Mouse (Mus musculus): Measurements from ENCODE around the gene Kif1a. TPM values are rescaled to one million over a fixed set of nuclear protein-coding genes. Genes with fewer than 3 reads are reported as not detected.

The Kif1a gene
- polyA plus RNA-seq, 1 experiment from 2014 or later: 7.7 TPM

- H3K9ac ChIP-seq (ENCODE audit: low read length): no peak within 1 kb of the TSS
- H3K4me3 ChIP-seq (ENCODE audit: low read depth, low read length): no peak within 1 kb of the TSS
- no peaks in the 10 kb centered on the region for H3K27me3 ChIP-seq (ENCODE audit: control insufficient read depth, insufficient read depth, low read length)
- H3K27ac ChIP-seq (replicated peaks): no peak within 1 kb of the TSS
- no peaks in the 10 kb centered on the region for H3K9me3 ChIP-seq (ENCODE audit: control insufficient read depth, low read length)
- WGBS: 83% methylated on average over 12 of the region's 12 CpGs
- no peak for TF ChIP-seq CTCF (IDR thresholded peaks at IDR 0.05; ENCODE audit: low read depth)
- TF ChIP-seq EP300 (optimal IDR thresholded peaks at IDR 0.05): no peak
- peak; percentile 11 for DNase-seq (ENCODE audit: low spot score)
- H3K4me2 ChIP-seq (replicated peaks; ENCODE audit: low read depth): no peak within 1 kb of the TSS
- no peaks in the 10 kb centered on the region for H3K4me1 ChIP-seq (replicated peaks; ENCODE audit: control insufficient read depth, insufficient read depth)
- no peak for ATAC-seq (ENCODE audit: low FRiP score, low TSS enrichment)
- H3K36me3 ChIP-seq (ENCODE audit: control insufficient read depth, insufficient read depth, low read length): no peaks in the 10 kb centered on the region
These were observed 33.3 kb upstream of the Kif1a start, which contains the start of gene Agxt for GRCm38 (mm10) chr1:93135036-93135526. Gene Agxt (plus strand): TSS chr1:93135240.

- H3K4me3 ChIP-seq (ENCODE audit: low read depth, low read length): no peak overlapping the region
- TF ChIP-seq CTCF (IDR thresholded peaks at IDR 0.05; ENCODE audit: low read depth) (no peak), EP300 (optimal IDR thresholded peaks at IDR 0.05) (no peak)
- no peak overlapping the region for H3K27ac ChIP-seq (replicated peaks)
- H3K36me3 ChIP-seq (ENCODE audit: control insufficient read depth, insufficient read depth, low read length): no peaks in the 10 kb centered on the region
- no peak overlapping the region for H3K9ac ChIP-seq (ENCODE audit: low read length)
- no peaks in the 10 kb centered on the region for H3K4me1 ChIP-seq (replicated peaks; ENCODE audit: control insufficient read depth, insufficient read depth)
- ATAC-seq (ENCODE audit: low FRiP score, low TSS enrichment) (peak; percentile 35; the same call in 1 of the 2 replicates), DNase-seq (ENCODE audit: low spot score) (peak; percentile 50)
- no peaks in the 10 kb centered on the region for H3K27me3 ChIP-seq (ENCODE audit: control insufficient read depth, insufficient read depth, low read length)
- 55% methylated on average over 8 of the region's 8 CpGs for WGBS
- no peak overlapping the region for H3K4me2 ChIP-seq (replicated peaks; ENCODE audit: low read depth)
- no peaks in the 10 kb centered on the region for H3K9me3 ChIP-seq (ENCODE audit: control insufficient read depth, low read length)
These were observed 30.9 kb upstream of the Kif1a start for GRCm38 (mm10) chr1:93132676-93133075.

- H3K27ac ChIP-seq (replicated peaks): 0 out of 2 replicates have a peak overlapping the region, but pooled peaks have one; percentile 30
- TF ChIP-seq CTCF (IDR thresholded peaks at IDR 0.05; ENCODE audit: low read depth) (no peak), EP300 (optimal IDR thresholded peaks at IDR 0.05) (no peak)
- peak; percentile 72 for ATAC-seq (ENCODE audit: low FRiP score, low TSS enrichment)
- WGBS: 43% methylated on average over 10 of the region's 10 CpGs
- H3K4me1 ChIP-seq (replicated peaks; ENCODE audit: control insufficient read depth, insufficient read depth): no peaks in the 10 kb centered on the region
- H3K9me3 ChIP-seq (ENCODE audit: control insufficient read depth, low read length): no peaks in the 10 kb centered on the region
- no peaks in the 10 kb centered on the region for H3K36me3 ChIP-seq (ENCODE audit: control insufficient read depth, insufficient read depth, low read length)
- H3K9ac ChIP-seq (ENCODE audit: low read length): peak overlapping the region; percentile 13; the same call in 1 of the 2 replicates
- no peaks in the 10 kb centered on the region for H3K27me3 ChIP-seq (ENCODE audit: control insufficient read depth, insufficient read depth, low read length)
- DNase-seq (ENCODE audit: low spot score): peak; percentile 76
- no peak overlapping the region for H3K4me3 ChIP-seq (ENCODE audit: low read depth, low read length)
- H3K4me2 ChIP-seq (replicated peaks; ENCODE audit: low read depth): no peak overlapping the region
These were observed 28.7 kb upstream of the Kif1a start for GRCm38 (mm10) chr1:93130242-93130983.

- Histone ChIP-seq H3K4me2 (replicated peaks; ENCODE audit: low read depth) (no peak overlapping the region), H3K4me3 (ENCODE audit: low read depth, low read length) (no peak overlapping the region), H3K27ac (replicated peaks) (no peak overlapping the region), H3K9me3 (ENCODE audit: control insufficient read depth, low read length) (no peaks in the 10 kb centered on the region), H3K9ac (ENCODE audit: low read length) (no peak overlapping the region), H3K4me1 (replicated peaks; ENCODE audit: control insufficient read depth, insufficient read depth) (no peaks in the 10 kb centered on the region), H3K36me3 (ENCODE audit: control insufficient read depth, insufficient read depth, low read length) (no peaks in the 10 kb centered on the region), H3K27me3 (ENCODE audit: control insufficient read depth, insufficient read depth, low read length) (no peaks in the 10 kb centered on the region)
- WGBS: 23% methylated on average over 6 of the region's 6 CpGs
- TF ChIP-seq EP300 (optimal IDR thresholded peaks at IDR 0.05) (no peak), CTCF (IDR thresholded peaks at IDR 0.05; ENCODE audit: low read depth) (peak; percentile 93)
- DNase-seq (ENCODE audit: low spot score) (peak; percentile 79), ATAC-seq (ENCODE audit: low FRiP score, low TSS enrichment) (peak; percentile 46; the same call in 1 of the 2 replicates)
These were observed 27.1 kb upstream of the Kif1a start for GRCm38 (mm10) chr1:93128710-93129349.

GRCm38 (mm10) chr1:93128209-93128608, 26.5 kb upstream of the Kif1a start:
- no peak overlapping the region for H3K27ac ChIP-seq (replicated peaks)
- no peaks in the 10 kb centered on the region for H3K9me3 ChIP-seq (ENCODE audit: control insufficient read depth, low read length)
- DNase-seq (ENCODE audit: low spot score) (no peak), ATAC-seq (ENCODE audit: low FRiP score, low TSS enrichment) (no peak)
- H3K27me3 ChIP-seq (ENCODE audit: control insufficient read depth, insufficient read depth, low read length): no peaks in the 10 kb centered on the region
- H3K36me3 ChIP-seq (ENCODE audit: control insufficient read depth, insufficient read depth, low read length): no peaks in the 10 kb centered on the region
- H3K4me3 ChIP-seq (ENCODE audit: low read depth, low read length): no peak overlapping the region
- H3K9ac ChIP-seq (ENCODE audit: low read length): no peak overlapping the region
- no peak for TF ChIP-seq EP300 (optimal IDR thresholded peaks at IDR 0.05)
- TF ChIP-seq CTCF (IDR thresholded peaks at IDR 0.05; ENCODE audit: low read depth): no peak
- H3K4me2 ChIP-seq (replicated peaks; ENCODE audit: low read depth): no peak overlapping the region
- WGBS: 84% methylated on average over 8 of the region's 8 CpGs
- H3K4me1 ChIP-seq (replicated peaks; ENCODE audit: control insufficient read depth, insufficient read depth): no peaks in the 10 kb centered on the region

GRCm38 (mm10) chr1:93125256-93125655, 23.5 kb upstream of the Kif1a start:
- WGBS: 42% methylated on average over 5 of the region's 5 CpGs
- H3K4me2 ChIP-seq (replicated peaks; ENCODE audit: low read depth): no peak overlapping the region
- H3K27me3 ChIP-seq (ENCODE audit: control insufficient read depth, insufficient read depth, low read length): no peaks in the 10 kb centered on the region
- H3K36me3 ChIP-seq (ENCODE audit: control insufficient read depth, insufficient read depth, low read length): no peaks in the 10 kb centered on the region
- no peaks in the 10 kb centered on the region for H3K4me1 ChIP-seq (replicated peaks; ENCODE audit: control insufficient read depth, insufficient read depth)
- H3K9me3 ChIP-seq (ENCODE audit: control insufficient read depth, low read length): no peaks in the 10 kb centered on the region
- H3K9ac ChIP-seq (ENCODE audit: low read length): no peak overlapping the region
- H3K4me3 ChIP-seq (ENCODE audit: low read depth, low read length): no peak overlapping the region
- no peak overlapping the region for H3K27ac ChIP-seq (replicated peaks)
- no peak for ATAC-seq (ENCODE audit: low FRiP score, low TSS enrichment)
- TF ChIP-seq EP300 (optimal IDR thresholded peaks at IDR 0.05) (no peak), CTCF (IDR thresholded peaks at IDR 0.05; ENCODE audit: low read depth) (peak; percentile 67)
- peak; percentile 12 for DNase-seq (ENCODE audit: low spot score)

All from stomach, postnatal 0 days (tissue).